Mouse (Mus musculus): Measurements from ENCODE around the gene Pxdn.

Pxdn gene

GRCm38 (mm10) chr12:29954464-29954863, 17.1 kb downstream of the Pxdn start:
- no peak for DNase-seq

- no peak for DNase-seq
Observed at GRCm38 (mm10) chr12:29956969-29957368, 19.6 kb downstream of the Pxdn start.

GRCm38 (mm10) chr12:29958637-29959036, 21.2 kb downstream of the Pxdn start:
- no peak for DNase-seq

GRCm38 (mm10) chr12:29961041-29961440, 23.6 kb downstream of the Pxdn start:
- no peak for DNase-seq

- DNase-seq = no peak
Observed at GRCm38 (mm10) chr12:29965016-29965415, 27.6 kb downstream of the Pxdn start.

- DNase-seq = no peak
Observed at GRCm38 (mm10) chr12:29971795-29972464, 34.5 kb downstream of the Pxdn start.

- DNase-seq = no peak
Observed at GRCm38 (mm10) chr12:29972533-29972932, 35.1 kb downstream of the Pxdn start.

- DNase-seq = no peak
Observed at GRCm38 (mm10) chr12:29980076-29980475, 42.7 kb downstream of the Pxdn start.

- no peak for DNase-seq
Observed at GRCm38 (mm10) chr12:29981722-29982293, 44.4 kb downstream of the Pxdn start.

- DNase-seq = no peak
Observed at GRCm38 (mm10) chr12:29983190-29983589, 45.8 kb downstream of the Pxdn start.

GRCm38 (mm10) chr12:29985126-29985525, 47.7 kb downstream of the Pxdn start:
- no peak for DNase-seq

GRCm38 (mm10) chr12:29986241-29986640, 48.8 kb downstream of the Pxdn start:
- no peak for DNase-seq

- no peak for DNase-seq
Observed at GRCm38 (mm10) chr12:29998895-29999294, 61.5 kb downstream of the Pxdn start.

GRCm38 (mm10) chr12:30001951-30002350, 64.5 kb downstream of the Pxdn start:
- DNase-seq = no peak

GRCm38 (mm10) chr12:30003680-30004364, 66.4 kb downstream of the Pxdn start:
- DNase-seq = no peak

GRCm38 (mm10) chr12:30004365-30004723, 66.9 kb downstream of the Pxdn start:
- no peak for DNase-seq

- DNase-seq = no peak
Observed at GRCm38 (mm10) chr12:30006586-30006985, 69.2 kb downstream of the Pxdn start.

GRCm38 (mm10) chr12:30008741-30009140, 71.3 kb downstream of the Pxdn start:
- DNase-seq = no peak

- DNase-seq = no peak
Observed at GRCm38 (mm10) chr12:30015501-30015900, 78.1 kb downstream of the Pxdn start.

- no peak for DNase-seq
Observed at GRCm38 (mm10) chr12:30017131-30017530, 79.7 kb downstream of the Pxdn start.

- DNase-seq = no peak
Observed at GRCm38 (mm10) chr12:30020447-30020846, 83.0 kb downstream of the Pxdn start.

GRCm38 (mm10) chr12:30023491-30023890, 86.1 kb downstream of the Pxdn start:
- no peak for DNase-seq

- DNase-seq = no peak
Observed at GRCm38 (mm10) chr12:30024264-30024825, 86.9 kb downstream of the Pxdn start.

- DNase-seq = no peak
Observed at GRCm38 (mm10) chr12:30027721-30028340, 90.4 kb downstream of the Pxdn start.

Measured in cerebellum, adult 9-11 months (tissue).